Mouse (Mus musculus): ENCODE measurements around the gene Adamts7.

Adamts7 gene

GRCm38 (mm10) chr9:90162926-90163748, at the start of gene Adamts7:
Gene Adamts7 (plus strand): TSS chr9:90163069.
- no peak for DNase-seq (ENCODE audit: low read depth, low spot score)

GRCm38 (mm10) chr9:90113151-90113550, 49.7 kb upstream of the Adamts7 start:
- no peak for DNase-seq (ENCODE audit: low read depth, low spot score)

- DNase-seq (ENCODE audit: low read depth, low spot score): peak; percentile 90
Measured at GRCm38 (mm10) chr9:90113651-90114566, 49.0 kb upstream of the Adamts7 start.

GRCm38 (mm10) chr9:90114567-90115307, 48.1 kb upstream of the Adamts7 start, which contains the start of gene Morf4l1:
Gene Morf4l1 (minus strand): TSS chr9:90114774.
- peak; percentile 96 for DNase-seq (ENCODE audit: low read depth, low spot score)

GRCm38 (mm10) chr9:90115308-90115700, 47.6 kb upstream of the Adamts7 start:
- no peak for DNase-seq (ENCODE audit: low read depth, low spot score)

GRCm38 (mm10) chr9:90117234-90117633, 45.6 kb upstream of the Adamts7 start:
- no peak for DNase-seq (ENCODE audit: low read depth, low spot score)

- no peak for DNase-seq (ENCODE audit: low read depth, low spot score)
Measured at GRCm38 (mm10) chr9:90122246-90122740, 40.6 kb upstream of the Adamts7 start.

- no peak for DNase-seq (ENCODE audit: low read depth, low spot score)
Measured at GRCm38 (mm10) chr9:90124156-90124872, 38.6 kb upstream of the Adamts7 start.

GRCm38 (mm10) chr9:90124873-90125245, 38.0 kb upstream of the Adamts7 start:
- no peak for DNase-seq (ENCODE audit: low read depth, low spot score)

- no peak for DNase-seq (ENCODE audit: low read depth, low spot score)
Measured at GRCm38 (mm10) chr9:90125416-90126099, 37.3 kb upstream of the Adamts7 start.

- DNase-seq (ENCODE audit: low read depth, low spot score): peak; percentile 51
Measured at GRCm38 (mm10) chr9:90126260-90127010, 36.4 kb upstream of the Adamts7 start.

GRCm38 (mm10) chr9:90127146-90127545, 35.7 kb upstream of the Adamts7 start:
- no peak for DNase-seq (ENCODE audit: low read depth, low spot score)

- no peak for DNase-seq (ENCODE audit: low read depth, low spot score)
Measured at GRCm38 (mm10) chr9:90128636-90129201, 34.1 kb upstream of the Adamts7 start.

GRCm38 (mm10) chr9:90133562-90134355, 29.1 kb upstream of the Adamts7 start:
- DNase-seq (ENCODE audit: low read depth, low spot score): no peak

GRCm38 (mm10) chr9:90135466-90135865, 27.4 kb upstream of the Adamts7 start:
- DNase-seq (ENCODE audit: low read depth, low spot score): no peak

- no peak for DNase-seq (ENCODE audit: low read depth, low spot score)
Measured at GRCm38 (mm10) chr9:90135963-90136677, 26.7 kb upstream of the Adamts7 start.

- DNase-seq (ENCODE audit: low read depth, low spot score): no peak
Measured at GRCm38 (mm10) chr9:90136678-90136965, 26.2 kb upstream of the Adamts7 start.

- peak; percentile 36 for DNase-seq (ENCODE audit: low read depth, low spot score)
Measured at GRCm38 (mm10) chr9:90145788-90146187, 17.1 kb upstream of the Adamts7 start.
